Mouse (Mus musculus) intestine, postnatal 0 days (tissue): ENCODE measurements at regions not wholly inside any gene's neighbourhood (a gene's known extent, or its start where the extent isn't known, plus 50 kb on each side); places are given as distances from the start of the nearest gene placed in this dataset.

Experiments
- ATAC-seq: fragments of 200-750 bp; cut with Nextera tagmentation; 2 replicates; pipeline ENCODE4 v1.8.0; 2017; ENCODE audit warnings: mild to moderate bottlenecking, moderate TSS enrichment, moderate library complexity
- H3K27ac ChIP-seq: fragments of 300-500 bp; sonication (generic); 2 replicates; pipeline ENCODE4 v1.5.1; 2014; ENCODE audit warnings: mild to moderate bottlenecking, low read depth, low read length, moderate library complexity
- H3K27me3 ChIP-seq: fragments of 300-500 bp; sonication (generic); replicated peaks from 2 replicates; pipeline ENCODE4 v1.6.1; 2014; ENCODE audit warnings: low read length, mixed read lengths; ENCODE audit not compliant: control insufficient read depth, insufficient read depth
- H3K36me3 ChIP-seq: fragments of 300-500 bp; sonication (generic); 2 replicates; pipeline ENCODE4 v1.6.1; 2014; ENCODE audit warnings: mild to moderate bottlenecking, moderate library complexity; ENCODE audit not compliant: control insufficient read depth, insufficient read depth
- H3K4me1 ChIP-seq: fragments of 300-500 bp; sonication (generic); replicated peaks from 2 replicates; pipeline ENCODE4 v1.6.1; 2014; ENCODE audit warnings: antibody characterized with exemption, low read length, mixed read lengths; ENCODE audit not compliant: control insufficient read depth, insufficient read depth
- H3K4me2 ChIP-seq: fragments of 300-500 bp; sonication (generic); replicated peaks from 2 replicates; pipeline ENCODE4 v1.6.1; 2014; ENCODE audit warnings: low read depth, mild to moderate bottlenecking, moderate library complexity
- H3K4me3 ChIP-seq: fragments of 300-500 bp; sonication (generic); 2 replicates; pipeline ENCODE4 v1.5.1; 2014; ENCODE audit warnings: low read depth, low read length
- H3K9ac ChIP-seq: fragments of 300-500 bp; sonication (generic); 2 replicates; pipeline ENCODE4 v1.6.1; 2014; ENCODE audit warnings: mild to moderate bottlenecking, low read depth, low read length
- H3K9me3 ChIP-seq: fragments of 300-500 bp; sonication (generic); 2 replicates; pipeline ENCODE4 v1.6.1; 2016; ENCODE audit warnings: mixed run types; ENCODE audit not compliant: control insufficient read depth
- CTCF ChIP-seq: sonication (generic); IDR thresholded peaks from 2 replicates; pipeline ENCODE4 v1.5.1; 2016; ENCODE audit warnings: low read depth, mild to moderate bottlenecking, control low read depth, antibody characterized with exemption, moderate library complexity
- WGBS: fragments of 180-500 bp; shearing (Covaris S2); extraction: QIAGEN DNeasy Blood & Tissue Kit; methylation state at CpG from one replicate; pipeline ENCODE4 v1.1.7; 2014; 5-methylcytosine and 5-hydroxymethylcytosine counted together

DNA sequence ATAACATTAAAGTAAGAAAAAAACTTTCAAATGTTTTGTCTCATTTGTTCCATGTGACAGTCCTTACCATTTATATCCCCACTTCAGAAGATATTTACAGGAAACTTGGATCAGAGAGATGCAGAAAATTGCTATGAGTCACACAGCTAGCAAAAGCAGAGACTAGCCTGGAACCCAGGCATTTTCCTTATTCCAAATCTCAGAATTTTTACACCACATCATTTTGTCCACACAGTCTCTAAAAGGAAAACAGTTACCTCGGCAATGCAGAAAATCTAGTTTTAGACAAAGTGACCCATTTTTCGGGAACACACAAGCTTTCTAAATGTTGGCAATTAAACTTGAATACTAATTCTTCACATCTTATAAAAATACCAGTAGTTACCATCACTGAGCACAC lies 329.3 kb downstream of the Elavl2 start:
- H3K4me3 ChIP-seq: no peak overlapping the region
- no peaks in the 10 kb centered on the region for H3K27me3 ChIP-seq
- no peak overlapping the region for H3K27ac ChIP-seq
- H3K9ac ChIP-seq: no peak overlapping the region
- no peak overlapping the region for H3K4me2 ChIP-seq
- WGBS: 83% methylated on average over 2 of the region's 2 CpGs
- no peaks in the 10 kb centered on the region for H3K36me3 ChIP-seq
- TF ChIP-seq CTCF: no peak
- H3K4me1 ChIP-seq: no peaks in the 10 kb centered on the region
- no peaks in the 10 kb centered on the region for H3K9me3 ChIP-seq
- ATAC-seq: no peak

DNA sequence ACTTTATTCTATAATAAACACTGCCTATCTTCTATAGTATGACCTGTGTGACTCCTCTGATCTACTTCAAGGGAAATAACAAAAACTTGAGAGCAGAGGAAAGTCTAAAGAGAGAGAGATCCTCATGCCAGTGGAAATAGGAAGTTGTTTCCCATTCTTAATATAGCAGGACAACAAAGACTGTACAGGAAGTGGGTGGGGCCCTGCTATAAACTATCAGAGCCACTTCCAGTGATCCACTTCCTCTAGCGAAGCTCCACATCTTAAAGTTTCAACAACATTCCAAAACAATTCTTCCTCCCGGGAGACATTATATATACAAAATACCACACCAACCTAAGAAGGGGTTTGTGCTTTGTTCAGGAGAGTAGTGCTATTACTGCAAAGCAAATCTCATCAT lies 339.7 kb downstream of the Elavl2 start:
- Histone ChIP-seq H3K9ac (no peak overlapping the region), H3K4me2 (no peak overlapping the region), H3K4me1 (no peaks in the 10 kb centered on the region), H3K4me3 (no peak overlapping the region), H3K36me3 (no peaks in the 10 kb centered on the region), H3K27ac (no peak overlapping the region), H3K9me3 (no peaks in the 10 kb centered on the region), H3K27me3 (no peaks in the 10 kb centered on the region)
- no peak for ATAC-seq
- TF ChIP-seq CTCF: no peak
- 36% methylated on average over 2 of the region's 2 CpGs for WGBS

DNA sequence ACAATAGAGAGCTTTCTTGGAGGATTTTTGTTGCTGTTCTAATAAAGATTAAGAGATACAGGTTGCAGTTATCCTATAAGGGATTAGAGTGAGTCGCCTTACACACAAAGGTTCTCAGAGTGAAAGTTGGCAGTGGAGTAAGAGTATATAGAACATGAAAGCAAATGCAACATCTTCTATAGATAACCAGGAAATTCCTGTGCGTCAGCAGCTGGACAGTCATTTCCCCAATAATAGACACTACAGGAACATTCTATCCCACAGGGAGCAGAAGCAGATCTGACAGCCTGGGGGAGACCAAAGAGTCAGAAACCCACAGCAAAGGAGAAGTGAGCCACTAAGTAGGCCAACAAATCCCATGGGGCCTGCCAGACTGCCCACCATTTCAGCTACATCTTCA lies 348.7 kb downstream of the Elavl2 start:
- Histone ChIP-seq H3K27ac (no peak overlapping the region), H3K27me3 (no peaks in the 10 kb centered on the region), H3K4me3 (no peak overlapping the region), H3K36me3 (no peaks in the 10 kb centered on the region), H3K4me1 (no peaks in the 10 kb centered on the region), H3K9me3 (no peaks in the 10 kb centered on the region), H3K4me2 (no peak overlapping the region), H3K9ac (no peak overlapping the region)
- TF ChIP-seq CTCF: no peak
- ATAC-seq: no peak
- 82% methylated on average over 2 of the region's 2 CpGs for WGBS

DNA sequence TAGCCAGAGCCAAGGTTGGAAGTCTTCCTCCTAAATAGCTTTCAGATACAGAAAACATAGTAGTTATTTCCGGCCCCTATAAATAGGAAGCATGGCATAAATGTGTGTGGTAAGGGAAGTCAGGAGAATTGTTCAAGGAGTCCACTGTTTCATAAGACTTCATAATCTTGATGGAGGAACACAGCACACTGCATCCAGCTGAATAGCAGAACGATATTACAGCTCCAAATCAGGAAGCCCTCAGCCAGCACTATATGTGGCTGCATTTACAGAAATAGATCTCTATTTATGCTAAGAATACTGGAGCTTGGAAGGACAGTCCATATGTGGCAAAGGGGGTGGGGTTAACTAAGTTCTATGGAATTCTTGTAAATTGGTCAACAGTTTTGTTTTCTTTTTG lies 371.1 kb downstream of the Elavl2 start:
- H3K4me3 ChIP-seq: no peak overlapping the region
- H3K27me3 ChIP-seq: no peaks in the 10 kb centered on the region
- no peaks in the 10 kb centered on the region for H3K9me3 ChIP-seq
- WGBS: 87% methylated on average over 2 of the region's 2 CpGs
- H3K4me1 ChIP-seq: no peaks in the 10 kb centered on the region
- ATAC-seq: no peak
- H3K36me3 ChIP-seq: no peaks in the 10 kb centered on the region
- no peak for TF ChIP-seq CTCF
- H3K4me2 ChIP-seq: no peak overlapping the region
- no peak overlapping the region for H3K27ac ChIP-seq
- H3K9ac ChIP-seq: no peak overlapping the region

DNA sequence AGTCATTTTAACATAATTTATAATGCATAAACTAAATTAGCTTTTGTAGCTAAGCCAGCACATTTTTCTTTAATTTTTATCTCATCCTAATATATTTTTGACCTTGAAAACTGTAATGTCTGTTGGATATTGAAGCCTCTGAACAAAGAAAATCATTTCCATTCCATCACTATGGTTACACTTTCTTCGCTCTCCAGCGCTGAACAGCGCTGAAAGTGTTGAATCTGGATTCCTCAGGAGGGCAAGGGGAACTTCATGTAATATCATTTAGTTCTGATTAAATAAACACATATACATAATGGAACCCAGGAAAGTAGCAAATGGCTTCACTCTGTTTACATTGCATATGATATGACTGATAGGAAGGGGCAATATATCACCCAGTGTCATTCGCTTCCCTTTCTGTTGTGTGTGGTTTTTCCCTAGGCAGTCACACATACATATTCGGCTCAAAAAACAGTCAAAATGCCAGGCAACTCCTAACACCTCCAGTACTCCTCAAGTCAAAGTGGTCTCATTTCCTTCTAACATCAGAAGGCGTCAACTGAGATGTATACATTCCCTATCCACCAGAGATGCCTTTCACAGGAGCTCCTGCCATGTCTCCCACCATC lies 372.5 kb downstream of the Elavl2 start:
- TF ChIP-seq CTCF: no peak
- H3K27ac ChIP-seq: no peak overlapping the region
- no peaks in the 10 kb centered on the region for H3K9me3 ChIP-seq
- H3K4me3 ChIP-seq: no peak overlapping the region
- 79% methylated on average over 6 of the region's 6 CpGs for WGBS
- no peaks in the 10 kb centered on the region for H3K27me3 ChIP-seq
- H3K4me1 ChIP-seq: no peaks in the 10 kb centered on the region
- no peaks in the 10 kb centered on the region for H3K36me3 ChIP-seq
- H3K4me2 ChIP-seq: no peak overlapping the region
- H3K9ac ChIP-seq: no peak overlapping the region
- no peak for ATAC-seq

DNA sequence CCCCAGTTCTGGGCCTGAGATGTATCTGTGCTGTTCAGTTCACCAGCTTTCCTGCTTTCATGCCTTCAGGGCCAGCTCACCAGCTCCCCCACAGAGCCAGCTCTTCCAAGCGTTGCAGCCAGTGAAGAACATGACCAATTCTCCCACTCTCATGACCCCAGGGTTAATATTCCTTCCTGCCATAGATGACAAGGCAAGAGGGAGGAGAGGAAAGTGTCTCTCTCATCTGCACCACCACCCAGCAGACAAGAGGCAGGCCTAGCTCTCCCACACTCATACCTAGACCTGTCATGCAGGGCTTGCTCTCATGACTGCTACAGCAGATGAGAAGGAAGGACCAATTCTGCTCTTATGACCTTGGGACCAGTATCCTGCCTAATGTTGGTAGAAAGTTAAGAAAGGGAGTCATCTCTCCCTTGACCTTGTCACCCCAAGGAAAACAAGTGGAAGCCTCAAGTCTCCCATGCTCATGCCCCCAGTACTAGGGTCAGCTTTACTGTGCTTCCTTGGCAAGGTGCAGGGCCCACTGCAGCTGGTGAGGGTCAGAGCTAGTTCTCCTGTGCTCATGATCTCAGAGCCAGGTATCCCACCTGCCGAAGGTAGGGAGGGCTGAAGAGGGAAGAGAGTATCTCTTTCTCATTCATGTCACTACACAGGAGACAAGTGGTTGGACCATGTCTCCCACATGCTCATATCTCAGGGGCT lies 404.0 kb downstream of the Elavl2 start:
- WGBS: 81% methylated on average over 2 of the region's 2 CpGs
- no peak overlapping the region for H3K4me2 ChIP-seq
- no peaks in the 10 kb centered on the region for H3K27me3 ChIP-seq
- H3K36me3 ChIP-seq: no peaks in the 10 kb centered on the region
- no peak for TF ChIP-seq CTCF
- no peak for ATAC-seq
- H3K9ac ChIP-seq: no peak overlapping the region
- H3K9me3 ChIP-seq: no peaks in the 10 kb centered on the region
- H3K4me3 ChIP-seq: no peak overlapping the region
- no peaks in the 10 kb centered on the region for H3K4me1 ChIP-seq
- H3K27ac ChIP-seq: no peak overlapping the region

DNA sequence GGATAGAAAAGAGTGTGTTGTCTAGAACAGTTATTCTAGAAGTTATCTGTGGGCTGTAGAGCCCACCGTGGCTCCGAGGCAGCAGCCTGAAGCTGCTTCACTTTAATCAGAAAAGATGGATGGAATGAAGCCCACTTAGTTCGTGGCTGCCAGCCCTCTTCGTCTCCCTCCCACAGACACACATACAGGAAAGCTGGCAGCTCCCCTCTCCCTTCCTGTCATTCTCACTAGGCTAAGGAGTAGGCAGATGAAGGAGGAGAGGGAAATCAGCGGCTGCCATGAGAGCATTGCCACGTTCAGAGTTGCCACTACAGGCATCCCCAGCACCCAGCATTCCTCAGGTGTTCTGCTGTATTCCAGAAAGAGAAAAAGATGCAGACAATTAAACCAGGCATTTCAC lies 435.9 kb downstream of the Elavl2 start:
- WGBS: 69% methylated on average over 6 of the region's 6 CpGs
- H3K9me3 ChIP-seq: no peaks in the 10 kb centered on the region

More for the DNA sequence above, 435.9 kb downstream of the Elavl2 start:
- Histone ChIP-seq H3K4me1 (no peaks in the 10 kb centered on the region), H3K36me3 (no peaks in the 10 kb centered on the region), H3K4me3 (no peak overlapping the region), H3K9ac (no peak overlapping the region), H3K4me2 (no peak overlapping the region), H3K27me3 (no peaks in the 10 kb centered on the region), H3K27ac (no peak overlapping the region)
- no peak for TF ChIP-seq CTCF
- ATAC-seq: no peak
